In genomic region chr17:80018976-80019541, GRCm38 (mm10) we compare ENCODE assay signal across 9 mouse cellular contexts. TPM values are rescaled to one million over a fixed set of nuclear protein-coding genes. Genes with fewer than 3 reads are reported as not detected.
DNase-seq lines count a peak whose midpoint lies in the region; ATAC-seq and TF ChIP-seq lines count a peak whose summit lies in the region.
"Had no signal": no experiment of that assay in that cellular context is flagged by ENCODE, and none has a peak within 500 bp of the region (broad histone marks: within the 10 kb centered on the region; RNA-seq: fewer than 3 reads in every experiment).

No protein-coding gene starts in this region.

- ATAC-seq in heart, embryonic 13.5 days (ENCODE audit: extremely low read depth, insufficient number of reproducible peaks, low FRiP score, low TSS enrichment): no peak
- ATAC-seq in kidney, postnatal 0 days (replicated peaks; ENCODE audit: low FRiP score, low read depth): peak; percentile 55
- peak; percentile 48 for ATAC-seq in megakaryocyte progenitor cell, adult 5-6 weeks (replicated peaks; ENCODE audit: poor library complexity)

- peak; percentile 37 for DNase-seq in gastrocnemius, postnatal 10 days
- DNase-seq in gastrocnemius, postnatal 4 days (ENCODE audit: low spot score in 2 of 2): no peak
- peak; percentile 62 to 63 for DNase-seq in adrenal gland, postnatal 36 days
- peak; percentile 59 for DNase-seq in kidney, postnatal 0 days (ENCODE audit: low spot score)
- DNase-seq in thymus, postnatal 4 days: peak; percentile 79
- no peak for DNase-seq in urinary bladder, adult 18-20 months (ENCODE audit: low spot score in 2 of 2)

- WGBS in heart, embryonic 13.5 days: 9% methylated on average over 22 of the region's 22 CpGs
- WGBS in kidney, postnatal 0 days: 6% methylated on average over 22 of the region's 22 CpGs

- peak overlapping the region; percentile 40 for H3K4me3 ChIP-seq in heart, embryonic 13.5 days
- H3K4me3 ChIP-seq in kidney, postnatal 0 days (replicated peaks; ENCODE audit: low read depth, low read length): no peak overlapping the region

- H3K9ac ChIP-seq in heart, embryonic 13.5 days: peak overlapping the region; percentile 54
- H3K9ac ChIP-seq in kidney, postnatal 0 days (ENCODE audit: low read depth, low read length): no peak overlapping the region

- TF ChIP-seq CTCF in kidney, postnatal 0 days (IDR thresholded peaks at IDR 0.05; ENCODE audit: low read depth): peak; percentile 67

- H3K4me2 ChIP-seq in heart, embryonic 13.5 days: peak overlapping the region; percentile 68
- H3K4me2 ChIP-seq in kidney, postnatal 0 days (ENCODE audit: low read length): peak overlapping the region; percentile 48

- no peaks in the 10 kb centered on the region for H3K4me1 ChIP-seq in heart, embryonic 13.5 days
- no peaks in the 10 kb centered on the region for H3K4me1 ChIP-seq in kidney, postnatal 0 days (replicated peaks; ENCODE audit: insufficient read depth, low read length)

- no peaks in the 10 kb centered on the region for H3K36me3 ChIP-seq in heart, embryonic 13.5 days
- H3K36me3 ChIP-seq in kidney, postnatal 0 days (ENCODE audit: insufficient read depth, low read length): no peaks in the 10 kb centered on the region
- H3K36me3 ChIP-seq: G1E had no signal

- H3K27me3 ChIP-seq in heart, embryonic 13.5 days (replicated peaks): no peaks in the 10 kb centered on the region; the same call in 1 of the 2 replicates
- H3K27me3 ChIP-seq in kidney, postnatal 0 days (ENCODE audit: insufficient read depth, low read length): no peaks in the 10 kb centered on the region

- H3K9me3 ChIP-seq in heart, embryonic 13.5 days: peaks cover 5% of the 10 kb centered on the region; the same call in 1 of the 2 replicates
- no peaks in the 10 kb centered on the region for H3K9me3 ChIP-seq in kidney, postnatal 0 days (replicated peaks; ENCODE audit: low read length)
- H3K9me3 ChIP-seq: G1E had no signal

- no peak overlapping the region; the same call in 1 of the 2 replicates for H3K27ac ChIP-seq in heart, embryonic 13.5 days (replicated peaks)
- no peak overlapping the region for H3K27ac ChIP-seq in kidney, postnatal 0 days

RNA-seq across cellular contexts. Expression of gene Hnrnpll, which starts 43.1 kb away (rescaled TPM):
- 10 to 100 TPM; 22.9 to 27.7 TPM for total RNA-seq in gastrocnemius, postnatal 10 days (2021)
- 10 to 100 TPM; 34.4 to 38.8 TPM for total RNA-seq in gastrocnemius, postnatal 4 days (2021)
- total RNA-seq in adrenal gland, postnatal 36 days (2021): 10 to 100 TPM; 45.7 to 51.8 TPM
- polyA plus RNA-seq in heart, embryonic 13.5 days (2015; fragmentation: Nextera tagmentation; extraction: Ambion mirVana): 39.9 and 40.3 TPM in 2 replicates
- polyA plus RNA-seq in kidney, postnatal 0 days (2015; fragmentation: Nextera tagmentation; extraction: Ambion mirVana): 42.2 and 48.0 TPM in 2 replicates
- total RNA-seq in megakaryocyte progenitor cell, adult 5-6 weeks (2015): 106 and 109 TPM in 2 replicates
- total RNA-seq in megakaryocyte progenitor cell, adult 5-6 weeks (2017): 55.6 and 61.3 TPM in 2 replicates

Comparison
In these comparisons a context has a peak if more than half of its experiments do, and no peak if none do; other contexts are left out.
1. DNase-seq: peak in gastrocnemius, postnatal 10 days (single experiment), adrenal gland, postnatal 36 days (2 of 2), kidney, postnatal 0 days (single experiment) and thymus, postnatal 4 days (single experiment); none in gastrocnemius, postnatal 4 days (0 of 2) and urinary bladder, adult 18-20 months (0 of 2).